Mouse (Mus musculus) thymus, postnatal 36 days (tissue): ENCODE results near the gene Fez1.
A peak's percentile ranks its signal among the peaks of the same experiment; 100 is the strongest.

Experiments used
- DNase-seq, 2 experiments: peaks; one replicate each; pipeline ENCODE4 v3.0.0; 2022; ENCODE audit warnings: mixed read lengths in 2 of 2

Gene Fez1

GRCm38 (mm10) chr9:36833914-36834313, 12.2 kb downstream of the Fez1 start:
- DNase-seq, result no peak

- DNase-seq, result no peak
Observed at GRCm38 (mm10) chr9:36846346-36846745, 24.7 kb downstream of the Fez1 start.

GRCm38 (mm10) chr9:36848661-36849060, 27.0 kb downstream of the Fez1 start:
- DNase-seq, result no peak

DNA sequence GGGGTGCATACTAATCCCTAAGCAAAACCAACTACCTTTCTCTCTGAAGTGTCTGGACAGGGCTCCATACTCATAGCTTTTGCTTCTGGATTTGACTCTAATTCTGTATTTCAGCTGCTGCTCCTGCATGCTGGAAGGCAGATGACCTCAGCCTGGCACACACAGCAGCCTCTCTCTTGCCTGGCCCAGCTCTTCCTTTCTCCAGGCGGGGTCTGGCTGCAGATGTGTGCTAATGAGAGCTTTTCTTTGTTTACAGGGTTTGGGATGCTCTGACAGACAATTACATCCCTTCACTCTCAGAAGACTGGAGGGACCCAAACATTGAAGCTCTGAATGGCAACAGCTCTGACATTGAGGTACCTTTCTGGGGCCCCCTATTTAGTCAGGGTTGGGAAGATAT, 28.4 kb downstream of the Fez1 start:
- DNase-seq, result no peak

- DNase-seq, result no peak
Observed at GRCm38 (mm10) chr9:36852175-36852574, 30.5 kb downstream of the Fez1 start.

DNA sequence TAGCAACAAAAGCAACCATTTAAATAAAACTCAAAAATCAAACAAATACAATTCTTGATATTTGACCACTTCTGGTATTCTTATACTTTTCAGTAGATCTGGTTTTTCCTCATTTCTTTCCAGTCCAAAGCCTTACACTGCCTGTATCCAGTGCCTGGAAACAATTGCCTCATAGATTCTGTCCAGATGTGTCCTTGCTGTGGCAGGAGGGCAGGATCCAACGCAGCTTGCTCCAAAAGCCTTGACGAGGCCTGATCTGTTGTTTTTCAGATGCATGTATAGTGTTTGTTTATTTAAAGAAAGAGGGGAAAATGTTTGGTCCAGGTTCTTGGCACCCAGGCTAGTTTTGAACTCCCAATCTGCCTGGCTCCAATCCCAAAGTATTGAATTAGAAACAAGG, 34.7 kb downstream of the Fez1 start:
- DNase-seq, result no peak

- no peak for DNase-seq
Observed at GRCm38 (mm10) chr9:36857476-36858117, 35.9 kb downstream of the Fez1 start.

GRCm38 (mm10) chr9:36858677-36859076, 37.0 kb downstream of the Fez1 start:
- peak in 1 of 2 experiments; percentile 5 for DNase-seq

GRCm38 (mm10) chr9:36862576-36862975, 40.9 kb downstream of the Fez1 start:
- no peak for DNase-seq

DNA sequence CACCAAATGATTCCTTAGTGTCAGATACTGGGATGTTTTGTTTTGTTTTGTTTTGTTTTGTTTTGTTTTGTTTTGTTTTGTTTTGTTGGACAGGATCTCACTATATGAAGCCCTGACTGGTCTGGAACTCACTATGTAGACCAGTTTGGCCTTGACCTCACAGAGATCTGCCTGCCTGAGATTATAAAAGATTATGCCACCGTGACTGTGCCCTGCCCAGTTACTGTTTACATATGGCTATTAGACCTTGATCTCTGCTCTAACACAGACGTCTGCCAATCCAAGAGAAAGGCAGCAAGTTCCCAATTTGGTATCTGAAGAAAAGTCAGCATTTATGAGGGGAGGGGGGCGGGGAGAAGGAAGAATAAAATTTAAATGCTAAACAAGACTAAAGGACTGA, 42.0 kb downstream of the Fez1 start:
- DNase-seq, result no peak

- no peak for DNase-seq
Observed at GRCm38 (mm10) chr9:36864862-36865813, 43.5 kb downstream of the Fez1 start.

DNA sequence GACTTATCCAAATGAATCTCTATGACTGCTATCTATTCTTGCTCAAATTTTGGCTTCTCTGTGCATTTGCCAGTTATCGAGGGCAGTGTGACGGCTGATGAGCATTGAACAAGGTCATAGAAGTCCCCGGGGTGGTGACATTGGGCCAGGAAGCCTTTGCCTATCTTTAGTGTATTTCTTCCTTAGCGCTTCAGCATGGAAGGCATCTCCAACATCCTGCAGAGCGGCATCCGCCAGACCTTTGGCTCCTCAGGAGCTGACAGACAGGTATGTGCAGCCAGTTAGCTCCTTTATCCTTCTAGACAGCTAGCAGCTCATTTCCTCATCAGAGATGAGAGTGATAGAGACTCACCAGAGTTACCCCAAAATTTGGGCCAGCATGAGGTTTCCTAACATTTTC, 47.0 kb downstream of the Fez1 start:
- no peak for DNase-seq

DNA sequence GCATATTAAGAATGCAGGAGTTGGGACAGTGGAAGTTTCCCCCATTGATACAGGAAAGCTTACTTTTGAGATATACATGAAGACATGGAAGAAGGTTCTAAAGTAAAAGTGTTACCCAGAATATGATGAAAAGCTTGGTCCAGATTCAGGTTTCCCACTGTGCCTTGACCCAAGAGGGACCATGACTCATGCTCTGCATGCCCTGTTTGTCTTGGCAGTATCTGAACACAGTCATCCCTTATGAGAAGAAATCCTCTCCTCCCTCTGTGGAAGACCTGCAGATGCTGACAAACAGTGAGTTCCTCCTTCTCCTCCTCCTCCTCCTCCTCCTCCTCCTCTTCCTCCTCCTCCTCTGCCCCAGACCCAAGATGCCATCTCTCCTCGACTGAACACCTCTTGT, 48.6 kb downstream of the Fez1 start:
- no peak for DNase-seq

GRCm38 (mm10) chr9:36873796-36874195, 52.1 kb downstream of the Fez1 start:
- DNase-seq, result no peak

DNA sequence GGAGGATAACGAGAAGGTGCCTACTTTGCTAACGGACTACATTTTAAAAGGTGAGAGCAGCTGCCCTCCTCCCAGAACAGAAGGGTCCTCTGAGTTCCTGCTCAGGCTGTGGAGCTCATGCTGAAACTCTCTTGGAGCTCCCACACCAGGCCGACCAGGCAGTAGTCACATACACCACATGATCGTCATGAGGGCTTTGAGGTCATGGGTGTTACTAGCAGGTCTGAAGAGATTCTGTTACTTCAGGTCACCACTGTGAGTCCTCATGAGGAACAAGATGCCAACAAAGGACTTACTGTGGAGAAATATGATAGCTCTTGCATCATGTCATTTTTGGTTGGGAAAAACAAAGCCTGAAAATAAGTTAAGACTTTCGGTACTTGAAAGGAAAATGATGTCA, 54.6 kb downstream of the Fez1 start:
- DNase-seq, result no peak

DNA sequence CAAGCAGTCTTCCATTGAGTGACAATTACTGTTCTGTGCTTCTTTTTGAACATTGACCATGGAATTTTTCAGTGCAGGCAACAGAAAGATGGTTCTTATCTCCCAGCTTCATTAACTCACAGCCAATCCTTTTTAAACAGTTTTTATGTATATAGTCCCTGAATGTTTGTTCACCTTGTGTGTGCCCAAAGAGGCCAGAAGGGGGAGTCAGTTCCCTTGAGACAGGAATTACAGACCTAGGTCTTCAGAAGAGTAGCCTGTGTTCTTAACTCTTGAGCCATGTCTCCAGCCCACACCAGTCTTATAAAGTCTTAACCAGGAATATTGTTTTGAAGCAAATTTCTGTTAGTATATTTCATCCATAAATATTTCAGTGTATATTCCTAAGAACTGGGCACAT, 55.1 kb downstream of the Fez1 start:
- no peak for DNase-seq

DNA sequence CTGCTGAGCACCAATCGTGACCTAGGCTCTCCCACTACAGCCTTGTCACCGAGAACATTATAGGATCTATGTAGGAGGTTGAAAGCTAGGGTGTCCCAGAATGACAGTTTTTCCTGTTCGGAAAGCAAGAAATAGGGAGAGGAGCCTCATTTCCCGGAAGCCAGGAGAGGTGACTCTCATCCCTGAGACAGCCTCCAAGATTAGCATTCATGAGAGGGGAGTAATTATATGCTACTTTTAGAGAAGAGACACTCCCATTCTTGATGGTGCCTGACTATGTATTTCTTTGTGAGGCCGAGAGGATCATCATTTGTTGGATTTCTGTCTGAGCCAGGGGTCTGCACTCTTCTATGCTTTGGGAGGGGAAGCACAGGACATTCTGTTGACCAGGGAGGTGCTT, 60.0 kb downstream of the Fez1 start:
- no peak for DNase-seq

DNA sequence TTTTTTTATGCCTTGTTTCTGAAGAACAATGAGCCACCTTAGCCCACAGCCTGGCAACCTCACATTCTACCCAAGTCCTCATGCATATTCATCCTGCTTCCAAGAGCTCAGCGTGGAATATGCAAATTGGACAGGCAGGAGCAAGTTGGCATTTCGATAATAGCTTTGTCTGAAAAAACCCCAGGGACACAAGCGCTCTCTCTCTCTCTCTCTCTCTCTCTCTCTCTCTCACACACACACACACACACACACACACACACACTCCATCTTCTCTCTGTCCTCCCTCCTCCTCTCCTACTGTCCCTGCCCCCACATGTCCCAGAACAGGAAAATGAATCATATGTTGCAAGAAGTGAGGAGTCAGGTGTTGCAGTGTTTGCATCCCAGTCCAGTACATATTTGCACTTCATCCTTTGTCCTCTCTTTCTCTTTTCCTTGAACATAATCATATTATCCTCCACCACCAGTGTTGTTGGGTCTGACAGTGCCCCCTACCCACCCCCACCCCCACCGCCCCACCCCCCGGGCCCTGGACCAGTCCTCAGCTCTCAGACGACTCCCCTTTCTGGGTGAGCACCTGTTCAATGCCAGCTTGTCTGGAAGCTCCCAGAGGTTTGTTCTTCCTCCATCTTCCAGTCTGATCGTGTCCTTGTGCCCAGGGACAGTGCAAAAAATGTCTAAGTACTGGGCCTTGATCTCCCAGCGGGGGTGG, 60.5 kb downstream of the Fez1 start:
- DNase-seq, result no peak

DNA sequence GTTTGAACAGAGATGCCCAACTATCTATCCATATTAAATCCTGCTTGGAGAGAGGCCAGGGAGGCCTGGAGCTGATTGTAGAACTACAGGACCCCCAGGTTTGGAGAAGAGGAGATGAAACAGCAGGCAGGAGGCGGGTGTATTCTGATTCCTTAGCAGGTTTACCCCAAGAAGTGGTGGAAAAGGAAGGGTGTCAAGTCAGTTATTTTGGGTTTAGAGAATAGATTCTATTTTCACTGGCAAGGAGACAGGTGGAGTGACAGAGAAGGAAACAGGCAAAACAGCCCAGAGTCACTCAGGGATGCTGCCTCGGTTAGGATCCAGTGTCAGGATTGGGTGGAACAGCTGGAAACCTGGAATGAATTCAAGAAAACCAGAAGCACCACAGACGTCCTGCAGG, 61.9 kb downstream of the Fez1 start:
- no peak for DNase-seq

DNA sequence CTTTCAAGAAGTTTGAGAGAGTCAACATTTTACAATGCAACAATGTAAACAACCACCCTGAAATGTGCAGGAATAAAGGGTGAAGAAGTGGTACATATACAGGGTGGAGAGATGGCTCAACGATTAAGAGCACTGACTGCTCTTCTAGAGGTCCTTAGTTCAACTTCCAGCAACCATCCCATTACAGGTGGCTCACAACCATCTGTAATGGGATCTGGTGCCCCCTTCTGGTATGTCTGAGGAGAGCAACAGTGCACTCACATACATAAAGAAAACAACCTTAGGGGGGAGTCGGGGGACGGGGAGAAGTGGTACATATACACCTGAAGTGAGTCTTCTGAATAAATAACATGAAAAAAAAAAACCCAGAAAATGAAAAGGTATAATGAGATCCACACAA, 63.6 kb downstream of the Fez1 start:
- peak in 1 of 2 experiments; percentile 6 for DNase-seq

DNA sequence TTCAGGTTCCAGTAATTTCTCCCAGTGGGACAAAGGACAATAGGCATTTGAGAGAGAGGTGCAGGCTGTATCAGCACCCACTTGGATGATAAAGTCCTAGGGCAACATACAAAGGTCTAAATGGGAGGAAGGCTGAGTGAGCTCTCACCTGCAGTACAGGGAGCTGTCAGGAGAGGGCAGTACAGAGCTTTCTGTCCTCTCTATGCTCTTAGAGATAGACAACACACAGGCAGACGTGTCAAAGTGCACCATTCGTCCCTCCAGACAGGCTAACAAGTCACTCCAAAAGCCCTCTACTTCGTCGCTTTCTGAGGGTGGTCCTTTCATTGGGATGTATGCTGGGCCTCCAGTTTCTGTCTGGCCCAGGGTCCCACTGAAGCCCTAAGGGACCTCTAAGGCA, 68.9 kb downstream of the Fez1 start:
- peak; percentile 15 to 38 for DNase-seq

- DNase-seq, result no peak
Observed at GRCm38 (mm10) chr9:36893413-36893990, 71.8 kb downstream of the Fez1 start.

GRCm38 (mm10) chr9:36894242-36894641, 72.6 kb downstream of the Fez1 start:
- DNase-seq, result no peak
